Mouse (Mus musculus) gastrocnemius, adult 18-20 months (tissue): ENCODE measurements around the gene Fv1. TPM values are rescaled to one million over a fixed set of nuclear protein-coding genes. Genes with fewer than 3 reads are reported as not detected.
"Not testable (repeated sequence)": the region's sequence is repeated elsewhere in the genome, so short reads cannot be mapped to it uniquely, and the experiment has no call there.

Source experiments
- DNase-seq: peaks from one replicate; pipeline ENCODE4 v3.0.0; 2021; ENCODE audit warnings: low spot score
- long read RNA-seq, 2 experiments: library from polyadenylated mRNA; stranded (forward); transcript quantifications; one replicate each; pipeline ENCODE4 v2.0.0; 2021
- total RNA-seq, 2 experiments: library from RNA; stranded (reverse); gene quantifications; 2 replicates each; pipeline ENCODE4 v1.2.3; 2021

The Fv1 gene
- 1 to 10 TPM; 5.5 to 7.0 TPM for total RNA-seq
- long read RNA-seq, experiment 1, partial matches to known transcripts: 0 of 4 reads
- long read RNA-seq, experiment 1, other reads (novel, unspliced or antisense): 0 of 4 reads
- long read RNA-seq, experiment 2, partial matches to known transcripts: 1 of 3 reads
- long read RNA-seq, experiment 2, other reads (novel, unspliced or antisense): 1 of 3 reads

- DNase-seq: peak; percentile 95
These were observed at the start of gene Fv1, which contains the start of gene Miip for GRCm38 (mm10) chr4:147868450-147869031. Fv1 (plus strand) TSS chr4:147868979. Miip (minus strand) TSS chr4:147868816.

- not testable (repeated sequence) for DNase-seq
These were observed 49.1 kb upstream of the Fv1 start for GRCm38 (mm10) chr4:147819659-147820058.

- DNase-seq: not testable (repeated sequence)
These were observed 47.4 kb upstream of the Fv1 start for GRCm38 (mm10) chr4:147821414-147821813.

GRCm38 (mm10) chr4:147824389-147824788 lies 44.4 kb upstream of the Fv1 start:
- DNase-seq: no peak

- DNase-seq: peak; percentile 40
These were observed 29.5 kb upstream of the Fv1 start for GRCm38 (mm10) chr4:147839282-147839681.

GRCm38 (mm10) chr4:147842871-147843270 lies 25.9 kb upstream of the Fv1 start:
- no peak for DNase-seq

GRCm38 (mm10) chr4:147847614-147848583 lies 20.9 kb upstream of the Fv1 start, which contains the start of gene Zfp933:
Zfp933 (minus strand) TSS chr4:147848366.
- peak; percentile 86 for DNase-seq

- DNase-seq: no peak
These were observed 20.2 kb upstream of the Fv1 start for GRCm38 (mm10) chr4:147848584-147848991.

- DNase-seq: no peak
These were observed 18.0 kb upstream of the Fv1 start for GRCm38 (mm10) chr4:147850776-147851175.

- DNase-seq: no peak
These were observed 6.7 kb upstream of the Fv1 start for GRCm38 (mm10) chr4:147862051-147862450.

GRCm38 (mm10) chr4:147865651-147866050 lies 3.1 kb upstream of the Fv1 start:
- no peak for DNase-seq

- DNase-seq: no peak
These were observed 2.7 kb upstream of the Fv1 start for GRCm38 (mm10) chr4:147866056-147866455.

GRCm38 (mm10) chr4:147866793-147867192 lies 2.0 kb upstream of the Fv1 start:
- DNase-seq: not testable (repeated sequence)

- no peak for DNase-seq
These were observed 973 bp upstream of the Fv1 start for GRCm38 (mm10) chr4:147867563-147868449.

GRCm38 (mm10) chr4:147869238-147869637 lies 459 bp downstream of the Fv1 start:
- no peak for DNase-seq

- no peak for DNase-seq
These were observed 7.2 kb downstream of the Fv1 start for GRCm38 (mm10) chr4:147875852-147876575.

GRCm38 (mm10) chr4:147878537-147878936 lies 9.8 kb downstream of the Fv1 start:
- DNase-seq: no peak

GRCm38 (mm10) chr4:147879456-147879855 lies 10.7 kb downstream of the Fv1 start:
- DNase-seq: no peak

- no peak for DNase-seq
These were observed 11.1 kb downstream of the Fv1 start for GRCm38 (mm10) chr4:147879865-147880264.

- DNase-seq: no peak
These were observed 13.0 kb downstream of the Fv1 start for GRCm38 (mm10) chr4:147881792-147882191.
